Mouse (Mus musculus): ENCODE measurements around the gene Cldn7. TPM values are rescaled to one million over a fixed set of nuclear protein-coding genes. Genes with fewer than 3 reads are reported as not detected.
"Not testable (repeated sequence)": the region's sequence is repeated elsewhere in the genome, so short reads cannot be mapped to it uniquely, and the experiment has no call there.

The Cldn7 gene
- polyA plus RNA-seq, 1 experiment from 2014 or later: 11.7 TPM

GRCm38 (mm10) chr11:69948066-69948762 is 16.4 kb upstream of the Cldn7 start, which contains the start of gene Slc2a4:
Slc2a4 (minus strand) TSS chr11:69948188.
- peaks cover 20% of the 10 kb centered on the region for H3K36me3 ChIP-seq (ENCODE audit: control insufficient read depth, insufficient read depth)
- peak within 1 kb of the TSS; percentile 80 for H3K9ac ChIP-seq (ENCODE audit: low read depth, low read length)
- H3K4me1 ChIP-seq (ENCODE audit: control insufficient read depth, low read depth, low read length): peaks cover 39% of the 10 kb centered on the region
- H3K9me3 ChIP-seq (replicated peaks; ENCODE audit: control insufficient read depth, low read length): no peaks in the 10 kb centered on the region
- peaks cover under 1% of the 10 kb centered on the region for H3K27me3 ChIP-seq (ENCODE audit: control insufficient read depth, insufficient read depth, low read depth, low read length)
- peak within 1 kb of the TSS; percentile 82 for H3K4me3 ChIP-seq (ENCODE audit: low read depth, low read length)
- peak; percentile 89 for ATAC-seq (ENCODE audit: low read depth)
- H3K27ac ChIP-seq (ENCODE audit: low read length): peak within 1 kb of the TSS; percentile 89
- peak within 1 kb of the TSS; percentile 94 for H3K4me2 ChIP-seq (ENCODE audit: low read depth, low read length)
- WGBS (ENCODE audit: insufficient replicate concordance): 1% methylated on average over 34 of the region's 34 CpGs

- peak overlapping the region; percentile 80 for H3K9ac ChIP-seq (ENCODE audit: low read depth, low read length)
- ATAC-seq (ENCODE audit: low read depth): peak; percentile 14
- no peaks in the 10 kb centered on the region for H3K9me3 ChIP-seq (replicated peaks; ENCODE audit: control insufficient read depth, low read length)
- H3K27ac ChIP-seq (ENCODE audit: low read length): peak overlapping the region; percentile 68
- WGBS (ENCODE audit: insufficient replicate concordance): 1% methylated on average over 14 of the region's 14 CpGs
- peaks cover 16% of the 10 kb centered on the region for H3K36me3 ChIP-seq (ENCODE audit: control insufficient read depth, insufficient read depth)
- H3K27me3 ChIP-seq (ENCODE audit: control insufficient read depth, insufficient read depth, low read depth, low read length): no peaks in the 10 kb centered on the region; the same call in 1 of the 2 replicates
- peak overlapping the region; percentile 82 for H3K4me3 ChIP-seq (ENCODE audit: low read depth, low read length)
- peaks cover 39% of the 10 kb centered on the region for H3K4me1 ChIP-seq (ENCODE audit: control insufficient read depth, low read depth, low read length)
- H3K4me2 ChIP-seq (ENCODE audit: low read depth, low read length): peak overlapping the region; percentile 94
Observed at GRCm38 (mm10) chr11:69948763-69949150, 15.8 kb upstream of the Cldn7 start.

- 35% methylated on average over 4 of the region's 4 CpGs for WGBS (ENCODE audit: insufficient replicate concordance)
Observed at GRCm38 (mm10) chr11:69950807-69951459, 13.6 kb upstream of the Cldn7 start.

GRCm38 (mm10) chr11:69952274-69952673 is 12.3 kb upstream of the Cldn7 start:
- H3K9ac ChIP-seq (ENCODE audit: low read depth, low read length): no peak overlapping the region
- H3K4me2 ChIP-seq (ENCODE audit: low read depth, low read length): no peak overlapping the region
- ATAC-seq (ENCODE audit: low read depth): no peak
- H3K9me3 ChIP-seq (replicated peaks; ENCODE audit: control insufficient read depth, low read length): no peaks in the 10 kb centered on the region
- no peak overlapping the region for H3K4me3 ChIP-seq (ENCODE audit: low read depth, low read length)
- H3K36me3 ChIP-seq (ENCODE audit: control insufficient read depth, insufficient read depth): no peaks in the 10 kb centered on the region
- H3K4me1 ChIP-seq (ENCODE audit: control insufficient read depth, low read depth, low read length): peaks cover 16% of the 10 kb centered on the region
- no peak overlapping the region for H3K27ac ChIP-seq (ENCODE audit: low read length)
- WGBS (ENCODE audit: insufficient replicate concordance): 31% methylated on average over 1 of the region's 1 CpGs
- H3K27me3 ChIP-seq (ENCODE audit: control insufficient read depth, insufficient read depth, low read depth, low read length): peaks cover 2% of the 10 kb centered on the region; the same call in 1 of the 2 replicates

More at GRCm38 (mm10) chr11:69950807-69951459, 13.6 kb upstream of the Cldn7 start:
- Histone ChIP-seq H3K36me3 (ENCODE audit: control insufficient read depth, insufficient read depth) (no peaks in the 10 kb centered on the region), H3K9me3 (replicated peaks; ENCODE audit: control insufficient read depth, low read length) (no peaks in the 10 kb centered on the region), H3K4me3 (ENCODE audit: low read depth, low read length) (no peak overlapping the region), H3K27ac (ENCODE audit: low read length) (no peak overlapping the region), H3K9ac (ENCODE audit: low read depth, low read length) (no peak overlapping the region), H3K4me1 (ENCODE audit: control insufficient read depth, low read depth, low read length) (peaks cover 19% of the 10 kb centered on the region), H3K27me3 (ENCODE audit: control insufficient read depth, insufficient read depth, low read depth, low read length) (peaks cover 2% of the 10 kb centered on the region; the same call in 1 of the 2 replicates), H3K4me2 (ENCODE audit: low read depth, low read length) (no peak overlapping the region)
- no peak for ATAC-seq (ENCODE audit: low read depth)

GRCm38 (mm10) chr11:69953267-69953915 is 11.2 kb upstream of the Cldn7 start:
- H3K4me3 ChIP-seq (ENCODE audit: low read depth, low read length): no peak overlapping the region
- H3K9me3 ChIP-seq (replicated peaks; ENCODE audit: control insufficient read depth, low read length): no peaks in the 10 kb centered on the region
- WGBS (ENCODE audit: insufficient replicate concordance): 32% methylated on average over 11 of the region's 11 CpGs
- no peaks in the 10 kb centered on the region for H3K36me3 ChIP-seq (ENCODE audit: control insufficient read depth, insufficient read depth)
- H3K4me1 ChIP-seq (ENCODE audit: control insufficient read depth, low read depth, low read length): peaks cover 8% of the 10 kb centered on the region
- H3K9ac ChIP-seq (ENCODE audit: low read depth, low read length): no peak overlapping the region
- no peak overlapping the region for H3K27ac ChIP-seq (ENCODE audit: low read length)
- peaks cover 2% of the 10 kb centered on the region; the same call in 1 of the 2 replicates for H3K27me3 ChIP-seq (ENCODE audit: control insufficient read depth, insufficient read depth, low read depth, low read length)
- no peak for ATAC-seq (ENCODE audit: low read depth)
- no peak overlapping the region for H3K4me2 ChIP-seq (ENCODE audit: low read depth, low read length)

GRCm38 (mm10) chr11:69955618-69956017 is 9.0 kb upstream of the Cldn7 start:
- not testable (repeated sequence) for H3K27ac ChIP-seq (ENCODE audit: low read length); H3K9me3 ChIP-seq (replicated peaks; ENCODE audit: control insufficient read depth, low read length); H3K4me3 ChIP-seq (ENCODE audit: low read depth, low read length); H3K4me1 ChIP-seq (ENCODE audit: control insufficient read depth, low read depth, low read length); H3K27me3 ChIP-seq (ENCODE audit: control insufficient read depth, insufficient read depth, low read depth, low read length); H3K4me2 ChIP-seq (ENCODE audit: low read depth, low read length); ATAC-seq (ENCODE audit: low read depth); H3K36me3 ChIP-seq (ENCODE audit: control insufficient read depth, insufficient read depth); H3K9ac ChIP-seq (ENCODE audit: low read depth, low read length)
- WGBS (ENCODE audit: insufficient replicate concordance): 64% methylated on average over 4 of the region's 4 CpGs

- Histone ChIP-seq H3K9me3 (replicated peaks; ENCODE audit: control insufficient read depth, low read length) (no peaks in the 10 kb centered on the region), H3K36me3 (ENCODE audit: control insufficient read depth, insufficient read depth) (no peaks in the 10 kb centered on the region), H3K27ac (ENCODE audit: low read length) (no peak overlapping the region), H3K9ac (ENCODE audit: low read depth, low read length) (no peak overlapping the region), H3K4me2 (ENCODE audit: low read depth, low read length) (no peak overlapping the region), H3K4me3 (ENCODE audit: low read depth, low read length) (no peak overlapping the region), H3K27me3 (ENCODE audit: control insufficient read depth, insufficient read depth, low read depth, low read length) (peaks cover 4% of the 10 kb centered on the region; the same call in 1 of the 2 replicates), H3K4me1 (ENCODE audit: control insufficient read depth, low read depth, low read length) (no peaks in the 10 kb centered on the region)
- 52% methylated on average over 1 of the region's 1 CpGs for WGBS (ENCODE audit: insufficient replicate concordance)
- ATAC-seq (ENCODE audit: low read depth): no peak
Observed at GRCm38 (mm10) chr11:69956218-69956617, 8.4 kb upstream of the Cldn7 start.

- no peak overlapping the region for H3K4me2 ChIP-seq (ENCODE audit: low read depth, low read length)
- H3K4me3 ChIP-seq (ENCODE audit: low read depth, low read length): no peak overlapping the region
- no peaks in the 10 kb centered on the region for H3K9me3 ChIP-seq (replicated peaks; ENCODE audit: control insufficient read depth, low read length)
- no peaks in the 10 kb centered on the region for H3K36me3 ChIP-seq (ENCODE audit: control insufficient read depth, insufficient read depth)
- no peak overlapping the region for H3K9ac ChIP-seq (ENCODE audit: low read depth, low read length)
- ATAC-seq (ENCODE audit: low read depth): no peak
- H3K4me1 ChIP-seq (ENCODE audit: control insufficient read depth, low read depth, low read length): peaks cover 4% of the 10 kb centered on the region
- peaks cover 41% of the 10 kb centered on the region for H3K27me3 ChIP-seq (ENCODE audit: control insufficient read depth, insufficient read depth, low read depth, low read length)
- H3K27ac ChIP-seq (ENCODE audit: low read length): no peak overlapping the region
- 33% methylated on average over 5 of the region's 5 CpGs for WGBS (ENCODE audit: insufficient replicate concordance)
Observed at GRCm38 (mm10) chr11:69960616-69961015, 4.0 kb upstream of the Cldn7 start.
